Mouse (Mus musculus) CD4-positive, CD25-positive, alpha-beta regulatory T cell, adult 2 months (primary cell): Measurements from ENCODE around the gene Rab31.
"Not testable (repeated sequence)": the region's sequence is repeated elsewhere in the genome, so short reads cannot be mapped to it uniquely, and the experiment has no call there.

ENCODE experiments used
- DNase-seq: peaks from one replicate; pipeline ENCODE4 v3.0.0-alpha.2; 2012; ENCODE audit warnings: low read depth, low spot score

The Rab31 gene

GRCm38 (mm10) chr17:65628823-65629532 is 143.6 kb downstream of the Rab31 start:
- DNase-seq = not testable (repeated sequence)

- DNase-seq = no peak
Observed at GRCm38 (mm10) chr17:65626301-65626700, 146.3 kb downstream of the Rab31 start.

GRCm38 (mm10) chr17:65625563-65625962 is 147.0 kb downstream of the Rab31 start:
- no peak for DNase-seq

- no peak for DNase-seq
Observed at GRCm38 (mm10) chr17:65623130-65623529, 149.4 kb downstream of the Rab31 start.

GRCm38 (mm10) chr17:65618431-65618830 is 154.1 kb downstream of the Rab31 start:
- DNase-seq = no peak

- peak; percentile 20 for DNase-seq
Observed at GRCm38 (mm10) chr17:65615678-65616077, 156.9 kb downstream of the Rab31 start.

- DNase-seq = no peak
Observed at GRCm38 (mm10) chr17:65614431-65614830, 158.1 kb downstream of the Rab31 start.

- peak; percentile 100 for DNase-seq
Observed at GRCm38 (mm10) chr17:65613463-65614412, 158.8 kb downstream of the Rab31 start, which contains the start of gene Vapa. TSS of gene Vapa (minus strand) at chr17:65613555.

- no peak for DNase-seq
Observed at GRCm38 (mm10) chr17:65613142-65613462, 159.4 kb downstream of the Rab31 start.

- peak; percentile 65 for DNase-seq
Observed at GRCm38 (mm10) chr17:65612391-65613141, 160.0 kb downstream of the Rab31 start.

- DNase-seq = peak; percentile 30
Observed at GRCm38 (mm10) chr17:65611721-65612120, 160.8 kb downstream of the Rab31 start.

GRCm38 (mm10) chr17:65608743-65609142 is 163.8 kb downstream of the Rab31 start:
- DNase-seq = no peak

GRCm38 (mm10) chr17:65608312-65608687 is 164.3 kb downstream of the Rab31 start:
- DNase-seq = no peak

GRCm38 (mm10) chr17:65607574-65608311 is 164.8 kb downstream of the Rab31 start:
- DNase-seq = no peak

GRCm38 (mm10) chr17:65606014-65606413 is 166.5 kb downstream of the Rab31 start:
- DNase-seq = no peak

- DNase-seq = no peak
Observed at GRCm38 (mm10) chr17:65604892-65605291, 167.7 kb downstream of the Rab31 start.

- peak; percentile 17 for DNase-seq
Observed at GRCm38 (mm10) chr17:65604315-65604714, 168.2 kb downstream of the Rab31 start.
